Mouse (Mus musculus) adrenal gland, postnatal 4 days (tissue): Measurements from ENCODE around the gene Pus3. TPM values are rescaled to one million over a fixed set of nuclear protein-coding genes. Genes with fewer than 3 reads are reported as not detected.
A peak's percentile ranks its signal among the peaks of the same experiment; 100 is the strongest.
"Not testable (repeated sequence)": the region's sequence is repeated elsewhere in the genome, so short reads cannot be mapped to it uniquely, and the experiment has no call there.

ENCODE experiments used
- DNase-seq, 2 experiments: peaks; one replicate each; pipeline ENCODE4 v3.0.0; 2021 to 2022; ENCODE audit warnings: low spot score in 2 of 2, mixed read lengths in 2 of 2
- total RNA-seq, 2 experiments: library from RNA; stranded (reverse); gene quantifications; 2 replicates each; pipeline ENCODE4 v1.2.3; 2021

Pus3 gene
- total RNA-seq, 2 experiments from 2014 or later, result 14.8 to 16.7 TPM

GRCm38 (mm10) chr9:35544666-35545065, 13.7 kb upstream of the Pus3 start:
- no peak for DNase-seq

DNA sequence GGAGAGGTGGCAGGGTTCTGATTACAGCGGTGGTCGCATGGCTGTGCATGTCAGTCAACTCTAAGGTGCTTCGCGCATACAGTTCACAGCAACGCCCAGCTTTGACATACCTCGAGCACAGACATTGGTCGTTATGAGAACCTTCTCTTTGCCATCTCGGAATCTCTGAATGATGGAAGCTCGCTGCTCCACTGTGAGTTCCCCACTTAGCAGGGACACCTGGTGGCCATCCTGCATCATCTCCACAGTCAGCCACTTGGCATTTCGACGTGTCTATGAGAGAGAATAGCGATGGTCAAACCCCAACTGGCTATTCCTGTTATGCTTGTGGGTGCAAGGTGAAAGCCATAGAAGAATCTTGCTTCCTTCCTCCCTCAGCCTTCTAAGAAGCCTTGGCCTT, 12.7 kb upstream of the Pus3 start:
- no peak for DNase-seq

DNA sequence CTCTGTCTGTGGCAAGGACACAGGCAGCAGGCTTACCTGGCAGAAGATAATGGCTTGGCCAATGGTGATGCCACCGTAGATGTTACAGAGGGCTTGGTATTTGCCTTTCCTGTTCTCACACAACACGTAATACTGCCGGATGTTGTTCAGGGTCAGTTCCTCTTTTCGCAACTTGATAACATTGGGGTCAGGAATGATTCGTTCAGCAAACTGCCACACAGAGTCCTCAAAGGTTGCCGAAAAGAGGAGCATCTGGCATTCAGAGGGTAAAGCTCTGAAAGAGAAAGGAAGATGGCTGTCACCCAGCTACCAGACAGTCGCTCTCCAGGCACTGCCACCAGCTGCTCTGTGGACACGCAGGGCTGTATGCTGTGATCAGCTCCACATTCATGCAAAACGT, 11.7 kb upstream of the Pus3 start:
- no peak for DNase-seq

- DNase-seq, result no peak
Observed at GRCm38 (mm10) chr9:35548455-35548854, 9.9 kb upstream of the Pus3 start.

DNA sequence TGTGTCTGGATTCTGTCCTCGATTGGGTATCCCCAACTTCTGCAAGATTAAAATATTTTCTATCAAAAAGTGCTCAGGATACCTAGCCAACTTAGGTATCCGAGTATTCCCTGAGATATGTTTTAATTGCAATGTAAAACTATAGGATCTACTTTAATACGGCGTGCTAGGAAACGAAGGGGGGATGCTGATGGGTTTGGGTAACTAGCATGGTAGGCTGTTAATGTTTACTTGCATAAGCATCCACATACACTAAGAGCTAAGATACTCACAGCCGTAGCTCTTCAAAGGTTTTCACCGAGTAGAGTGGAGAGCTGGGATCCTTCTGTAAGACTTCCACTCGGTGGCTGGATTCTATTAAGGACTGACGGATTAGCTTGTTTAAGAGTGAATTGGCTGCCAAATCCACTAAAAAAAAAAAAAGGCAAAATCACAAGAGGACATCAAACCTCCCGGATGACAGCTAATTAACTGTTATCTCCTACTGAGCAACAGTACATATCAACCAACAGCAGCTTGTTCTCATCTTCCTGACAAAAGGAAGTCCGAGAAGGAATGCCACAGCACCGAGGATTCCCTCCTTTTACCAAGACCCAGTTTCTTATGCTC, 1.8 kb upstream of the Pus3 start:
- DNase-seq, result no peak

GRCm38 (mm10) chr9:35559009-35559890, 855 bp downstream of the Pus3 start:
- peak; percentile 30 to 43 for DNase-seq

DNA sequence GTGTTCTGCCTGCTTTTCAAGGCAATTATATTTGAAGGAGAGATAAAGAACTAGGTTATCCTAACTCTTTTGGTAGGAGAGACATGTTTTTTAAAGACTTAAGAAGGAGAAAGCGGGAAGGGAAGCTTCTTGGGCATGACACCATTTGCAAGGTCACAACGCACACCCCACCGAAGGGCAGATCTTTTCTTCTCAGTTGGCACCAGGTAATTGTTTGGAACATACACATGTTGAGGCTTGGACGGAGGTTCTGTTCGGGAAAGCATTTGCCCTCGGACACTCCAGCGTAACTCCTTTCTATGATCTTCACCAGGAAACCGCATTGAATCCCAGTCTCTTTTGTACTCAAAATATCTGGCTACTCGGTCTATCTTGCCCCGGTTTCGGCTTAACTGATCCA, 2.7 kb downstream of the Pus3 start:
- no peak for DNase-seq

- DNase-seq, result no peak
Observed at GRCm38 (mm10) chr9:35561583-35561982, 3.2 kb downstream of the Pus3 start.

DNA sequence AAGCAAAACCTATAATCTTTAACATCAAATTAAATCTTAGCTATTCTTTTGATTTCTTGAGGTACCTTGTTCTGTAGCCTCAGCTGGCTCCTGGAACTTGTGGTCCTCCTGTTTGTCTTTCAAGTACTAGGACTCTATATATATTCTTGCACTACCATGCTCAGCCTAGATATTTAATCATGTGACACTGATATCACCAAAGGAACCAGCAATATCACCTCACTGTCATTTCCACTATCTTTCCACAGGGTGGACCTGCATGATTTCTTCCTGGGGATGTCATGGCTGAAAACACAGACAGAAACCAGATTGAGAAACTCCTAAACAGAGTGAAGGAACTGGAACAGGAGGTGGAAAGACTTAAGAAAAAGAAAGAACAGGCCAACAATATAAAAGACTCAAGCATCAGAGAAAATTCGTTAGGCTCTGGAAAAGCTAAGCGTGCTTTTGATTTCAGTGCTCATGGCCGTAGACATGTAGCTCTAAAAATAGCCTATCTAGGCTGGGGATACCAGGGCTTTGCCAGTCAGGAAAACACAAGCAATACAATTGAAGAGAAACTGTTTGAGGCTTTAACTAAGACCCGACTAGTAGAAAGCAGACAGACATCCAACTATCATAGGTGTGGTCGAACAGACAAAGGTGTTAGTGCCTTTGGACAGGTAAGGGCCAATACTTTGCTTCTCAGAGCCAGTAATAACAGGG, 6.3 kb downstream of the Pus3 start:
- no peak for DNase-seq

DNA sequence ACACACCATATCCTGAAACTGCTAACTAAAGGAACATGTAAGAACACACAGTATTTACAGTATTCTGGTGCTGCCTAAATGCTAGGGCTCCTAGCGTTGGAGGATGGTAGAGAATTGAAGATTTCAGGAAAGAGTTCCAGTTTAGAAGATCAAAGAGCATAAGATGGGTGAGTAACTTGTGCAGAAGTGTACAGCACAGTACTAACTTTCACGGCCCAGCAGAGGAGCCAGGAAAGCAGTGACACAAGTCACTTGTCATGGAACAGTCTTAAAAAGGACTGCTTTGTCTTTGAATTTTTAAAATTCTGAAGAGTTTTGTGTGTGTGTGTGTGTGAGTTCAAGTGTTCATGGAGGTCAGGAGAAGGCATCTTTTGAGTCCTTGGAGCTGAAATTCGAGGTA, 9.6 kb downstream of the Pus3 start:
- no peak for DNase-seq

- DNase-seq, result peak; percentile 68 to 85
Observed at GRCm38 (mm10) chr9:35569571-35570534, 11.5 kb downstream of the Pus3 start, which contains the start of the genes Pate2 and Hyls1. Gene Pate2 (plus strand): TSS chr9:35570284. Gene Hyls1 (minus strand): TSS chr9:35570398.

DNA sequence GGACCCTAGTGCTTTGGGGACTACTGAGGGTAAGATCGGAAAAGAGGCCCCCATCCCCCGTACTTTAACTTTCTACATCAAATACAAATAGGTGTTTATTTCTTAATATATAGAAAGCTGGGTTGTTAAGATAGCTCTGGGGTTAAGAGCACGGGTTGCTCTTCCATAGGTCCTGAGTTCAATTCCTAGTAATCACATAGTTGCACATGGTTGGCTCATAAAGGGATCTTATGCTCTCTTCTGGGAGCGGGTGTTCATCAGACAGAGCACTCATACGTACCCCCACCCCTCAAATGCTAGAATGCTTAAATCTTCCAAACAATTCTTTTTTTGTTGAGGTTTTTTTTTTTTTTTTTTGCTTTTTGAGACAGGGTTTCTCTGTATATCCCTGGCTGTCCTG, 12.3 kb downstream of the Pus3 start:
- DNase-seq, result no peak

GRCm38 (mm10) chr9:35574416-35574815, 16.0 kb downstream of the Pus3 start:
- no peak for DNase-seq

DNA sequence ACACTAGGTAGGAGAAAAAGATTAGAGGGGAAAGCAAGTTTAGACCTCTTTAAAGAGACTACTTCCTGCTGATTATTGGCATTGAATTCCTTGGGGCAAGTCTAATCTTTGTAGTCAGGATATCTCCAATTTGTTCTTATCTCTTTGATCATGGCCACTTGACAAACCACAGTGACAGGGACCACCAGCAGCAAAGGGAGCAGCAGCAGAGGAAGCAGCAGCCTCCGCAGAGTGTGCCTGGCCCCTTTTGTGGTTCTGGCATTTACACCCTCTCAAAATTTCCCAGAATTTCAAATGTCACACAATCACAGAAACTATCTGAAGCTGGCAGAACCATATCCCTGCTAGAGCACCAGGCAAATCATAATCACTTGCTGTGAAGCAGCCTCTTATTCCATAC, 29.3 kb downstream of the Pus3 start:
- no peak for DNase-seq

DNA sequence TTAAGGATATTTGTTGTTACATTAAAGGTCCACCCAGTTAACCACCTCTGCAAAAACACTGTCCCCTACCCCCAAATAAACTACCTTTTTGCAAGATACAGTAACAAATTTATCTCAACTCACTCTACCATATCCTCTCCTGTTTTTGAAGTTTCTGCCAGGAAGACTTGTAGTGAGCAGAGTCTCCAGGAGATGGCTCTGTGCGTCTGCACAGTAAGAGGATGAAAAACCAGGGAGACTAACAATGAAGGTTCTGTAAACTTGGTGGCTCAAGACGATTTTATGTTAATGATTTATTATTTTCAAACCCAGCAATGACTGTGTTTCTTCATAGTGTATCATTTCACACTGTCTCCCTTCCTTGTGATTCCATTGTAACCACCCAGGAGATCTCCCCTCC, 34.5 kb downstream of the Pus3 start:
- no peak for DNase-seq

DNA sequence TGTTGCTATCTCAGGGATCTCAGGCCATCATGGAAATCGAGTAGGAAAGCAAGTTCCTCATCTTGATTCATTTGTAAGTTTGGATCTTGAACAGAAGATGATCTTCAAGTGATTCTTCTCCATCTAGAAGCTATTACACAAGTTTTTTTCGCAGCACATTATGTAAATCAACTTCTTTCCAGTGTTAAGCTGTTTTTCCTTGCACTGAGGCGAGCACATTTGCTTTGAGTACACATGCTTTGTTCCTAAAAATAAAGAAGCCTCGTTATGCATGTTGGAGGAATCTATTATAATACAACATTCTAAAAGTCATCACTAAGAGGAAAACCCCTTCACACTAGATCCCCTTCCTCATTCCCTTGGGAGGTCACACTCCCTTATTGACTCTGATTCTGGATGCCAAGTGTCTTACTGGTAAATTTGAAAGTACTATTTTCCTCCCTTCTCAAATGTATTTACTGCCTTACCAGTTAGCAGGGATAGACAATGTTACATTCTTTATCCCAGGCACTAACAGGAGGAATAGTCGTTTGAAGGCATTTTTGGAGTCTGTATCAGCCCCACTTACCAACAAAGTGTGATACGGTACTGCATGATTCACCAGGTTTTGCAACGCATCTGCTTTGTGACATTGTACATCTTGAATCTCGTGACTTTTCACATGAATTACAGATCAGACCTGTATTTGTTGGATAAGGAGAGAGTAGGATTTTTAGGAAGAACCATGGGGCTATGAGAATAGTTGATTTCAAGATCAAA, 49.4 kb downstream of the Pus3 start:
- DNase-seq, result no peak

DNA sequence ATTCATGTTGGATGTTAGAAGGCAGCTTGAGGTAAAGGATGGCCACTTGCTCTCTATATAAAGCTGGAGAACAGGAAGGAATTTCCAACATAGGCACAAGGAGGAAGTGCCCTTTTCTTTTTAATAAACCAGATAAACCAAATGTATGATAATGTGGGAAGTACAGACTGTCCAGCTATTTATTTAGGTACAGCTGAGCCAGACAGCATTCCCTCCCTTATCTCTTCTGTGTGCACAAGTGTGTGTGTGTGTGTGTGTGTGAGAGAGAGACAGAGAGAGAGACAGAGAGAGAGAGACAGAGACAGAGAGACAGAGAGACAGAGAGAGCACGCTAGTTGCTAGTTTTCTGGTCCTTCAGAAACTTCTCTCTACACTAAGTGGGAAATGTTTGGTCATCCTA, 53.4 kb downstream of the Pus3 start, which contains the start of gene Pate4:
Pate4 (minus strand) TSS at position 101 of the 400 bp plus-strand sequence.
- DNase-seq, result no peak

GRCm38 (mm10) chr9:35614005-35614404, 55.6 kb downstream of the Pus3 start:
- no peak for DNase-seq

- DNase-seq, result not testable (repeated sequence)
Observed at GRCm38 (mm10) chr9:35616784-35617183, 58.4 kb downstream of the Pus3 start.
